Mouse (Mus musculus): ENCODE results near the gene Bmp2. TPM values are rescaled to one million over a fixed set of nuclear protein-coding genes. Genes with fewer than 3 reads are reported as not detected.

Gene Bmp2
- not detected in 4 replicates for total RNA-seq (2023; ENCODE audit: inconsistent age)

GRCm38 (mm10) chr2:133552031-133552841 lies at the start of gene Bmp2:
Gene Bmp2 (plus strand): TSS chr2:133552159.

Measured in B cell, adult (primary cell).